Mouse (Mus musculus) v-Abl transformed pro-B cells (cell line): ENCODE data around the gene Olfr630.
"Not testable (repeated sequence)": the region's sequence is repeated elsewhere in the genome, so short reads cannot be mapped to it uniquely, and the experiment has no call there.

Source experiments
- in situ Hi-C, 2 experiments: fragments of 400-800 bp; cut with MboI; formaldehyde crosslinking; loops; one replicate each; pipeline ENCODE4 v1.15.1; 2025; ENCODE audit not compliant: unreplicated experiment in 2 of 2

The Olfr630 gene

DNA sequence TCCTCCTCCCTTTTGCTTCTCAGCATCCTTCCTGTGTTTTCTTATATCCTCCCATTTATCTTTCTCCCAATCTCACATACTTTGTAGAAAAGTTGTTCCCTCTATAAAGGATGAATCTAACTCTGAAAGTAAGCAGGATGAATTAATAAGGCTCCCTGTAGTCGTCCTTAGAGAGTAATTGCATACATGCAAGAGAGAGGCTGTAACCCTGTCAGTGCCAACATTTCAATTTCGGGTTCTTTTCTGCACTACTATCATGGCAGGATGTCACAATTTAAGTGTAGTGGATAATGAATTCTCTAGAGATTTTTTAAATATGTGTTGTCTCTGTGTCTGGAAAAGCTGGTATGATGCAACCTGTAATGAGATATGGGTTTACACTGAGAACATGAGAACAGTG is at the start of gene Olfr630:
Olfr630 (minus strand) TSS at position 101 of the 400 bp plus-strand sequence.
- in situ Hi-C loops = no loop called here

GRCm38 (mm10) chr7:103806856-103807255 is 49.7 kb upstream of the Olfr630 start:
- in situ Hi-C loops = loop anchor here (10.0 kb wide), 3 partner anchors 92 to 1112 kb away; partner anchors contain the start of genes Olfr648 (in 2 of the 2), Olfr243 (in 1 of the 2) and Olfr557 (in 1 of the 2)

- in situ Hi-C loops = loop anchor here (5.0 to 10.0 kb wide), 2 partner anchors 79 to 152 kb away; partner anchors contain the start of gene Olfr633 (in 2 of the 2)
Measured at GRCm38 (mm10) chr7:103792669-103793388, 35.7 kb upstream of the Olfr630 start.

- in situ Hi-C loops = loop anchor here (5.0 to 10.0 kb wide), 2 partner anchors 81 to 153 kb away; partner anchors contain the start of gene Olfr633 (in 2 of the 2)
Measured at GRCm38 (mm10) chr7:103791721-103792120, 34.6 kb upstream of the Olfr630 start, which contains the start of gene Olfr67. Gene Olfr67 (minus strand): TSS chr7:103791821.

DNA sequence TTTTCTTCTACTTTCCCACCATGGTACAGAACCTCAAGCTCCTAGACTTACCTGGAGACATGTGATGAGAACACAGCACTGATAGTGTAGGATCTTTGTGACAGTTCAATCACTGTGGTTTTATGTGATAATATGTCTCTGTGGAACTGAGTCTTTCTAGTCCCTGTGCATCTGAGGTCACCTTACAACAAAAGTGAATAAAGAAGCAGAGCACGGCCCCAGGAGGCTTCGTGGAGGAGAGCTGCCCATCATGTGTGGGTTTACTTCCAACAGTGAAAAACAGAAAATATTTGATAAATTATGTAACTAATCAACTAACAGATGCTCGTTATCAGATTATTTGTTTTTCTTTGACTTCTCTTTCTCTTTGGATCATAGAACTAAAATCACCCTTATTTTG is 22.5 kb upstream of the Olfr630 start, which contains the start of gene Olfr68:
Olfr68 (minus strand) TSS at position 101 of the 400 bp plus-strand sequence.
- in situ Hi-C loops = no loop called here

DNA sequence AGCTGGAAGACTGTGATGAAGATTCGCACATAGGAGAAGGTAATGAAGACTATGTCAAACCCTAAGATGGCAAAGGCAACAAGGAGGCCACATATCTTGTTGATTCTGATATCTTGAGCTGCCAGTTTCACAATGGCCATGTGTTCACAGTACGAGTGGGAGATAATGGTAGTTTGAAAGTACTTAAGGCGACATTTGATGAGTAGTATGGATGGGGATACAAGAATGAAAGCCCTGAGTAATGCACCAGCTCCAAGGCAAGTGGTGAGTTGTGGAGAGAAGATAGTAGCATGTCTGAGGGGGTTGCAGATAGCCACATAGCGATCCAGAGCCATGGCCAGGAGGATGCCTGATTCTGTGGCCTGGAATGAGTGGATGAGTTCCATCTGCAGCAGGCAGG is 20.5 kb upstream of the Olfr630 start:
- in situ Hi-C loops = not testable (repeated sequence)

- in situ Hi-C loops = no loop called here
Measured at GRCm38 (mm10) chr7:103771494-103771893, 14.4 kb upstream of the Olfr630 start, which contains the start of gene Olfr69. Gene Olfr69 (minus strand): TSS chr7:103771594.

GRCm38 (mm10) chr7:103767687-103768086 is 10.6 kb upstream of the Olfr630 start:
- in situ Hi-C loops = not testable (repeated sequence)

DNA sequence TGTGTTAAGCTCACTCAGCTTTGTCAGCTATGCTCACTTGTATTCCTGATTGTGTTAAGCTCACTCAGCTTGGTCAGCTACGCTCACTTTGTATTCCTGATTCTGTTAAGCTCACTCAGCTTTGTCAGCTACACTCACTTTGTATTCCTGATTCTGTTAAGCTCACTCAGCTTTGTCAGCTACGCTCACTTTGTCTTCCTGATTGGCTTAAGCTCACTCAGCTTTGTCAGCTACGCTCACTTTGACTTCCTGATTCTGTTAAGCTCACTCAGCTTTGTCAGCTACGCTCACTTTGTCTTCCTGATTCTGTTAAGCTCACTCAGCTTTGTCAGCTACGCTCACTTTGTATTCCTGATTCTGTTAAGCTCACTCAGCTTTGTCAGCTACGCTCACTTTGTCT is 5.1 kb upstream of the Olfr630 start:
- in situ Hi-C loops = not testable (repeated sequence)

- in situ Hi-C loops = no loop called here
Measured at GRCm38 (mm10) chr7:103744843-103745242, 12.3 kb downstream of the Olfr630 start, which contains the start of gene Olfr629. Gene Olfr629 (minus strand): TSS chr7:103744943.

DNA sequence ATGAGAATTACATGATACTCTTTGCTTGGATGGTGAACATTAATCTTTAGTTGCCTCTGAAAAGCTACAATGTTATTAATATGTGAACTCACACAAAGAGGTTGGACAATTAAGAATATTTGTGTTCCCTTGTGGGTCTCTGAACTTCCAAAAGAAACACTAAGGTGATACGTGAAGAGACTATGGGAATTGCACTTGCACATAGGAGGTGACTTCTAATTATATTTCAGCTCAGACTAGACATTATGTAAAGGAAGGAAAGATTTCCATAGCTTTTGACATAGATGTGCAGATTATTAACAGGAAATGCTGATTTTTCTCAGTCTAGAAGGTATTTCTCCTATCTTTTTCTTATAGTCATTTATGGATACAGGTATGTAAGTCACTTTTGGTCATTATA is 27.1 kb downstream of the Olfr630 start, which contains the start of gene Olfr628:
Olfr628 (plus strand) TSS at position 301 of the 400 bp plus-strand sequence.
- in situ Hi-C loops = no loop called here

GRCm38 (mm10) chr7:103716398-103716797 is 40.7 kb downstream of the Olfr630 start:
- in situ Hi-C loops = loop anchor here (10.0 to 25.0 kb wide), 4 partner anchors 88 to 1796 kb away; partner anchors contain the start of genes Olfr655 (in 1 of the 2), Olfr656 (in 1 of the 2) and Olfr657 (in 1 of the 2)

GRCm38 (mm10) chr7:103714371-103714770 is 42.8 kb downstream of the Olfr630 start, which contains the start of gene Olfr243:
Gene Olfr243 (plus strand): TSS chr7:103714671.
- in situ Hi-C loops = loop anchor here (5.0 to 25.0 kb wide), 7 partner anchors 90 to 1798 kb away; partner anchors contain the start of genes Olfr633 (in 1 of the 2), Olfr655 (in 1 of the 2), Olfr656 (in 1 of the 2) and Olfr657 (in 1 of the 2)

DNA sequence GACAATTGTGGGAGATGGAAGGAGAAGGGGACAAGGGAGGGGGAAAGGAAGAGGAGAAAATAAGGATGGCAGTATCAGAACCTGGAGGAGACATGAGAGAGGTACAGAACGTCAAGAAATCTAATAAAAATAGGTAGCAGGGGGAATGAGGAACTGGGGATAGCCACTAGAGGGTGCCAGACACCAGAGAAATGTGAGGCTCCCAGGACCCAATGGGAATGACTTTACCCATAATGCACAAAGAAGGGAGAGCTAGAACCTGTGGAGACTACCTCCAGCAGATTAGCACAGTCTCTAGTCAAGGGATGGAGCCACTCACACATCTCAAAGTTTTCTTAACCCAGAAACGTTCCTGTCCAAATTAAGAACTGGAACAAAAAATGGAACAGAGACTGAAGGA is 45.1 kb downstream of the Olfr630 start:
- in situ Hi-C loops = loop anchor here (5.0 to 25.0 kb wide), 7 partner anchors 93 to 1800 kb away; partner anchors contain the start of genes Olfr633 (in 1 of the 2), Olfr655 (in 1 of the 2), Olfr656 (in 1 of the 2) and Olfr657 (in 1 of the 2)
